Mouse (Mus musculus): ENCODE data around the gene Ubd. TPM values are rescaled to one million over a fixed set of nuclear protein-coding genes. Genes with fewer than 3 reads are reported as not detected.
"Not testable (repeated sequence)": the region's sequence is repeated elsewhere in the genome, so short reads cannot be mapped to it uniquely, and the experiment has no call there.

Ubd gene
- polyA plus RNA-seq, 1 experiment from 2014 or later: not detected

- WGBS: 85% methylated on average over 3 of the region's 3 CpGs
- 0 out of 2 replicates have a peak, but pooled peaks cover 3% of the 10 kb centered on the region for H3K9me3 ChIP-seq
- H3K27ac ChIP-seq: no peak overlapping the region
- no peak overlapping the region for H3K4me2 ChIP-seq
- no peaks in the 10 kb centered on the region for H3K4me1 ChIP-seq
- H3K4me3 ChIP-seq (replicated peaks): no peak overlapping the region
- H3K36me3 ChIP-seq (replicated peaks): no peaks in the 10 kb centered on the region
- H3K27me3 ChIP-seq: no peaks in the 10 kb centered on the region
- no peak for ATAC-seq (ENCODE audit: low FRiP score)
- no peak overlapping the region for H3K9ac ChIP-seq
These were observed 24.8 kb downstream of the Ubd start for GRCm38 (mm10) chr17:37218486-37218885.

GRCm38 (mm10) chr17:37219846-37220245 is 26.2 kb downstream of the Ubd start, which contains the start of gene Olfr96:
TSS of gene Olfr96 (plus strand) at chr17:37220146.
- ATAC-seq (ENCODE audit: low FRiP score): no peak
- Histone ChIP-seq H3K9ac (no peak within 1 kb of the TSS), H3K4me1 (no peaks in the 10 kb centered on the region), H3K9me3 (0 out of 2 replicates have a peak, but pooled peaks cover 3% of the 10 kb centered on the region), H3K36me3 (replicated peaks) (no peaks in the 10 kb centered on the region), H3K4me2 (no peak within 1 kb of the TSS), H3K4me3 (replicated peaks) (no peak within 1 kb of the TSS), H3K27me3 (no peaks in the 10 kb centered on the region), H3K27ac (no peak within 1 kb of the TSS)
- 62% methylated on average over 4 of the region's 4 CpGs for WGBS

GRCm38 (mm10) chr17:37221879-37222278 is 28.2 kb downstream of the Ubd start:
- no peak overlapping the region for H3K4me2 ChIP-seq

GRCm38 (mm10) chr17:37237230-37237629 is 43.5 kb downstream of the Ubd start, which contains the start of gene Olfr97:
TSS of gene Olfr97 (minus strand) at chr17:37237330.
- not testable (repeated sequence) for H3K4me1 ChIP-seq; H3K27me3 ChIP-seq; H3K9ac ChIP-seq; H3K4me3 ChIP-seq (replicated peaks); ATAC-seq (ENCODE audit: low FRiP score); H3K9me3 ChIP-seq; H3K27ac ChIP-seq; H3K36me3 ChIP-seq (replicated peaks); H3K4me2 ChIP-seq
- WGBS: 88% methylated on average over 2 of the region's 2 CpGs

More at GRCm38 (mm10) chr17:37221879-37222278, 28.2 kb downstream of the Ubd start:
- H3K4me3 ChIP-seq (replicated peaks): no peak overlapping the region
- ATAC-seq (ENCODE audit: low FRiP score): no peak
- no peak overlapping the region for H3K27ac ChIP-seq
- 43% methylated on average over 1 of the region's 1 CpGs for WGBS
- 0 out of 2 replicates have a peak, but pooled peaks cover 3% of the 10 kb centered on the region for H3K9me3 ChIP-seq
- H3K36me3 ChIP-seq (replicated peaks): no peaks in the 10 kb centered on the region
- no peak overlapping the region for H3K9ac ChIP-seq
- H3K4me1 ChIP-seq: no peaks in the 10 kb centered on the region
- H3K27me3 ChIP-seq: no peaks in the 10 kb centered on the region

- Histone ChIP-seq H3K27me3 (no peaks in the 10 kb centered on the region), H3K4me3 (replicated peaks) (no peak overlapping the region), H3K4me1 (no peaks in the 10 kb centered on the region), H3K36me3 (replicated peaks) (no peaks in the 10 kb centered on the region), H3K27ac (no peak overlapping the region), H3K9me3 (no peaks in the 10 kb centered on the region), H3K4me2 (no peak overlapping the region), H3K9ac (no peak overlapping the region)
- WGBS: 60% methylated on average over 3 of the region's 3 CpGs
- no peak for ATAC-seq (ENCODE audit: low FRiP score)
These were observed 48.5 kb downstream of the Ubd start for GRCm38 (mm10) chr17:37242198-37242597.

Other genes with a start within 250 kb of the Ubd start
- 136 and 146 TPM in 2 replicates for gene Ppp1r11, start 242.2 kb upstream of the Ubd start, polyA plus RNA-seq (2016; fragmentation: Nextera tagmentation; extraction: Ambion mirVana)
- 79.5 and 86.7 TPM in 2 replicates for gene Znrd1, start 235.3 kb upstream of the Ubd start, polyA plus RNA-seq (2016; fragmentation: Nextera tagmentation; extraction: Ambion mirVana)
- 7.1 and 7.7 TPM in 2 replicates for gene Znrd1as, start 235.3 kb upstream of the Ubd start, polyA plus RNA-seq (2016; fragmentation: Nextera tagmentation; extraction: Ambion mirVana)
- gene 2410137M14Rik, start 212.7 kb upstream of the Ubd start, polyA plus RNA-seq (2016; fragmentation: Nextera tagmentation; extraction: Ambion mirVana): not detected in 2 replicates
- 1.3 and 1.6 TPM in 2 replicates for gene H2-M5, start 204.4 kb upstream of the Ubd start, polyA plus RNA-seq (2016; fragmentation: Nextera tagmentation; extraction: Ambion mirVana)
- gene Zfp57, start 192.7 kb upstream of the Ubd start, polyA plus RNA-seq (2016; fragmentation: Nextera tagmentation; extraction: Ambion mirVana): 193 and 197 TPM in 2 replicates
- gene Mog, start 170.5 kb upstream of the Ubd start, polyA plus RNA-seq (2016; fragmentation: Nextera tagmentation; extraction: Ambion mirVana): 1.1 and 1.2 TPM in 2 replicates
- gene Gabbr1, start 147.9 kb upstream of the Ubd start, polyA plus RNA-seq (2016; fragmentation: Nextera tagmentation; extraction: Ambion mirVana): 31.7 and 32.6 TPM in 2 replicates
- 0.06 and 0.15 TPM in 2 replicates for gene Olfr90, start 105.4 kb upstream of the Ubd start, polyA plus RNA-seq (2016; fragmentation: Nextera tagmentation; extraction: Ambion mirVana)
- not detected in 2 replicates for gene Olfr91, start 95.6 kb upstream of the Ubd start, polyA plus RNA-seq (2016; fragmentation: Nextera tagmentation; extraction: Ambion mirVana)
- not detected in 2 replicates for gene Olfr92, start 73.8 kb upstream of the Ubd start, polyA plus RNA-seq (2016; fragmentation: Nextera tagmentation; extraction: Ambion mirVana)
- not detected in 2 replicates for gene Olfr93, start 32.4 kb upstream of the Ubd start, polyA plus RNA-seq (2016; fragmentation: Nextera tagmentation; extraction: Ambion mirVana)
- gene Olfr94, start 7.1 kb downstream of the Ubd start, polyA plus RNA-seq (2016; fragmentation: Nextera tagmentation; extraction: Ambion mirVana): not detected in 2 replicates
- gene Olfr95, start 19.2 kb downstream of the Ubd start, polyA plus RNA-seq (2016; fragmentation: Nextera tagmentation; extraction: Ambion mirVana): 0.06 TPM in 1 of 2 replicates, not detected in the other
- gene Olfr96, start 26.3 kb downstream of the Ubd start, polyA plus RNA-seq (2016; fragmentation: Nextera tagmentation; extraction: Ambion mirVana): not detected in 2 replicates
- not detected in 2 replicates for gene Olfr97, start 43.4 kb downstream of the Ubd start, polyA plus RNA-seq (2016; fragmentation: Nextera tagmentation; extraction: Ambion mirVana)
- gene Olfr98, start 69.9 kb downstream of the Ubd start, polyA plus RNA-seq (2016; fragmentation: Nextera tagmentation; extraction: Ambion mirVana): not detected in 2 replicates
- gene H2-M3, start 76.3 kb downstream of the Ubd start, polyA plus RNA-seq (2016; fragmentation: Nextera tagmentation; extraction: Ambion mirVana): 1.00 and 1.5 TPM in 2 replicates
- not detected in 2 replicates for gene Olfr99, start 89.6 kb downstream of the Ubd start, polyA plus RNA-seq (2016; fragmentation: Nextera tagmentation; extraction: Ambion mirVana)
- gene Olfr101, start 110.4 kb downstream of the Ubd start, polyA plus RNA-seq (2016; fragmentation: Nextera tagmentation; extraction: Ambion mirVana): not detected in 2 replicates
- gene Olfr102, start 123.2 kb downstream of the Ubd start, polyA plus RNA-seq (2016; fragmentation: Nextera tagmentation; extraction: Ambion mirVana): not detected in 2 replicates
- not detected in 2 replicates for gene Olfr103, start 145.8 kb downstream of the Ubd start, polyA plus RNA-seq (2016; fragmentation: Nextera tagmentation; extraction: Ambion mirVana)
- not detected in 2 replicates for gene Olfr104-ps, start 165.7 kb downstream of the Ubd start, polyA plus RNA-seq (2016; fragmentation: Nextera tagmentation; extraction: Ambion mirVana)
- not detected in 2 replicates for gene Olfr105-ps, start 185.1 kb downstream of the Ubd start, polyA plus RNA-seq (2016; fragmentation: Nextera tagmentation; extraction: Ambion mirVana)
- not detected in 2 replicates for gene Olfr106-ps, start 196.5 kb downstream of the Ubd start, polyA plus RNA-seq (2016; fragmentation: Nextera tagmentation; extraction: Ambion mirVana)
- gene Olfr107, start 205.3 kb downstream of the Ubd start, polyA plus RNA-seq (2016; fragmentation: Nextera tagmentation; extraction: Ambion mirVana): not detected in 2 replicates

Data from forebrain, embryonic 12.5 days (tissue).